Mouse (Mus musculus) CH12F3 (cell line): ENCODE data around the gene Gm20388.

Experiments used
- in situ Hi-C: fragments of 300-500 bp; cut with MboI; formaldehyde crosslinking; loops from 2 replicates; pipeline ENCODE4 v1.14.3; 2020; ENCODE audit warnings: low sequenced_read_pairs

Gm20388 gene

DNA sequence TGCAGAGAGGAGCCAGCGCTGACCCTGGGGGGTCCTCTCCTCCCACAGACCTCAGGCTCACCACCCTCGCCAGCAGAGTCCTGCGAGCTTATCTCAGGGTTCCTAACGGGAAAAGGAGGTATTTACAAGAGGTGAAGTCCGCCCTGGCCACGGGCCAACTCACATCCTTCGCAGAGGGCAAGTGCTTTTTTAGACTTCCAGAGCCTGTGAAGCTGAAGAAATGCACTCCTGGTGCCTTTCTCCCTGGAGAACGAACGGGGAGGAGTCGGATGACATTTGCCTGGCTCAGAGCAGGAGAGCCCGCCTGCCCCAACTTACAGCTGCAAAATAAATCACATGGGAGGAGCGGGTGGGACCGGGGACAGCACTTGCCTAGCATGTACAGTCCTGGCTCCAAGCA, 1117.1 kb downstream of the Gm20388 start:
- in situ Hi-C loops = no loop called here

DNA sequence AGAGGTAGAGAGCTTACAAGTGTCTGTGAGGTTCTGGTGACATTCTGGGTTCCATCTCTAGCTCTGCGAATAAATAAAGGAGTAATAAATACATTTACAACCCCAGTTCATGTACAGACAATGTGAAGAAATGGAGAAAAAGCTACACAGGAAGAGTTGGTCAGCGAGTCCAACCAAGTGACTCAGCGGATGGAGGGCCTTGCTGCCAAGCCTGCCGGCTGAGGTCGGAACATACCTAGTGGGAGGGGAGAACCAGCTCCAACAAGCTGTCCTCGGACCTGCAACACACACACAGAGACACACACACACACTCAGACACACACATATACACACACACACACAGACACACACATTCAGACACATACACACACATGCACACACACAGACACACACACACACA, 1118.4 kb downstream of the Gm20388 start:
- in situ Hi-C loops = no loop called here

GRCm38 (mm10) chr8:121030496-121031040, 1119.9 kb downstream of the Gm20388 start:
- in situ Hi-C loops = no loop called here

DNA sequence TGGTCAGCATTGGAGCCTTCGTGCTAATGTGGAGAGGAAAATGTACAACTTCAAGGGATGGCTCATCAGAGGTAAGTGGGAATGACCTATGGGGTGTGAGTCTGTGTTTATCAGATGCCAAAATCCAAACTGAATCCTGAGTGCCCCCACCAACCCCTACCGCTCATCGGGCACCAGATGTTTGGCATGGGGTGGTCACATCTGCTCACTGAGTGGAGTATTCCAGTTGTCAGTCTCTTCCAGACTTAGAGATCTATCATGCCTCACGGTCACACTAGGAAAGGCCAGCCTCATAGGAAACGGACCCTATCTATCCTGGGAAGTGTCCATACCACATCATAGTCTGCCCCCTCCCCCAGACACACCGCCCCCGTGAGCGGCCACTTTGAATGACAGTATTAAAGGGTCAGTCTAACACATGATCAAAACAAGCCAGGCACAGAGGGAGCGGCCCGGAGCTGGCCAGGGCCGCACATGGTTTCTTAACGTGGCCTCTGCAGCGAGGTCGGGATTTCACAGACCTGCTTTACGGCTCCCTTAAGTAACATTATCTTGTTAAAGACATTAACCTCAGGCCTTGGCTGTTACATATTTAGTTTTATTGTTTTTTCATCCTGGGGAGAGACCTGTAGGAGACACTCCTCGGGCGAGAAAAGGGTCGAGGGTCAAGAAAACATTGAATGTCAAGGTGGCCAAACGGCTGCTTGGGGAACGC, 1122.8 kb downstream of the Gm20388 start:
- in situ Hi-C loops = no loop called here

GRCm38 (mm10) chr8:121035611-121036010, 1125.0 kb downstream of the Gm20388 start:
- in situ Hi-C loops = no loop called here

GRCm38 (mm10) chr8:121043719-121044440, 1133.2 kb downstream of the Gm20388 start:
- in situ Hi-C loops = no loop called here

DNA sequence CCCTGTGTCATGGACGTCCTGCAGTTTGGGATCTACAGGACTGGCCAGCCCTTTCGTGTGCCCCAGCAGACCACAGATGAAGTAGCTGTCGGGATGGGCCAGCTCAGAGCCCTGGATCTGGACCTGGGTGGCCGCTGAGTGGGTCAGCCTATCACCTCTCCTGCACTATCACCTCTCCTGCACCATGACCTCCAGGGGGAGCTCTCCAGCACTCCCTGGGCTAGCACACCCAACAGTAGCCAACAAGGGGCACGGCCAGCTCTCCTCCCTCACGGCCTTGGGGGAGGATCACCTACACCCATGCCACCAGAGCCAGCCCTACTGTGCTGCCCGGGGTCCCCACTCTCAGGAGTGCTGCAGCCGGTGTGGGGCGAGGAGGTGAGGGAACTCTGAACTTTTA, 1136.8 kb downstream of the Gm20388 start:
- in situ Hi-C loops = no loop called here

DNA sequence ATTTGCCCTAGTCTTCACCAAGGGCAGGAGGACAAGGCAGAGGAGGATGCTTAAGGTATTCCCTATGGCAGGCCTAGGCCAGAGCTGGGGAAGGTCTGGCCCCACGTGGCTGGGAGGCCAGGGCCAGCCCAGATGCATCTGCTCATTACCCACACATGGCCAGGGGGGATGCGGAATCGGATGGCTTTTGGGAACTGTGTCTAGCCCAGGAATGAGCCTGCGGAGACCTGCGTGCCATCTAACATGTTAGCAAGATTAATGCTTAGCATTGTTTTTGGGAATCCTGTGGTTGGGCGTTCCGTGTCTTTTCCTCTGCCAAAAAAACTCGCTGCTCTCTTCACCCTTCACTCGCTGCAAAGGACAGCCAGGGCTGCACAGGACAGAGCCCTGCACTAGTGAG, 1147.4 kb downstream of the Gm20388 start:
- in situ Hi-C loops = no loop called here

GRCm38 (mm10) chr8:121059098-121059497, 1148.5 kb downstream of the Gm20388 start:
- in situ Hi-C loops = no loop called here

- in situ Hi-C loops = no loop called here
These were observed 1151.9 kb downstream of the Gm20388 start for GRCm38 (mm10) chr8:121062521-121062920.

GRCm38 (mm10) chr8:121063649-121064048, 1153.0 kb downstream of the Gm20388 start:
- in situ Hi-C loops = no loop called here

DNA sequence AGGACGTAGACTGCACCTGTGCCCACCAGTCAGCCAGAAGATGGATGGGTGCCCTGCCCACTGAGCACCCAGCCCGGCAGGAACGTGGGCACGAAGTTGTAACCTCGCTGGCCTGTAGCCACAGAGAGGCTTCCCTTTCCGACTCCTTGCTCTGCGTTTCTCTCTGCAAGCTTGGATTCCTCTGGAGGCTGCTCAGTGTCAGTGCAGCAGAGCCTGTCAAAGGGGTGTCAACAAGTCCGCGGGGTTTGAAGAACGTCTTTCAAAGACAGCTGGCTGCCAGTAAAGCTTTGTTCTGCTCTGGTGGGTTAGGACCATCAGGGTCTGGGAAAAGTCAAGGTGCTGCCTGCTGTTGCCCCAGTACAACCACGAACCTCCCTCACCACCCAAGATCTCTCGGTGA, 1160.8 kb downstream of the Gm20388 start:
- in situ Hi-C loops = no loop called here

DNA sequence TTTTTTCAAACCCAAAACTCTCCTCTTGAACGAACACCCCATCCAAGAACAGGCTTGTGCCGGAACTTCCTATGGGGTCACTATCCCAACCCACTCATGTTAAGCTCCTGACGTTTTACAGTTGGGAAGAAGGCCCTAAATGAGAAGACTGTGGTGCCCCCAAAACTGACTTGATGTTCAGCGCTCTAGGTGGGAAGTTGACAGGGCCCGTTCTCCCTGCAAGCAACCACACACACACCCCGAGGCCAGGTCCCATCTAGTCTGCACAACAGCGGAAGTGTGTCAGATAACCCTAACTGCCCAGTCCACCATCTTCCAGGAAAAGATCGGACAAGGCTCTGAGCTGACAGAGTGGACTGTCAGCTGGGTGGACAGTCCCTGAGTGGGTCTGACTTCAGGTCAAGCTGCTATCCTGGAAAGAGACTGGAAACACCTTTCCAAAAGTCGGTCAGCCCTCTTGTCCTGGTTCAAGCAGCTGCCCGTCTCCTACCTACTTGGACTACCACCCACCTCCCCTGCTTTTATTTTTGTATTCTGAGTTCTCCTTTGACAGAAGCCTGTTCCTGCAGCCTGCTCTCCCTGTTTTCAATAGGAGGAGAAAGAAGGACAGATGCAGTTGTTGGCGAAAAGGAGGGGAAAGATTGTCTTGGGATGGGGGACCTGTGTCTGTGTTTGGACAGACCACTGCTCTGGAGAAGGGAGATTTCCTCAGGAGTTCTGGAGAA, 1161.9 kb downstream of the Gm20388 start:
- in situ Hi-C loops = no loop called here

DNA sequence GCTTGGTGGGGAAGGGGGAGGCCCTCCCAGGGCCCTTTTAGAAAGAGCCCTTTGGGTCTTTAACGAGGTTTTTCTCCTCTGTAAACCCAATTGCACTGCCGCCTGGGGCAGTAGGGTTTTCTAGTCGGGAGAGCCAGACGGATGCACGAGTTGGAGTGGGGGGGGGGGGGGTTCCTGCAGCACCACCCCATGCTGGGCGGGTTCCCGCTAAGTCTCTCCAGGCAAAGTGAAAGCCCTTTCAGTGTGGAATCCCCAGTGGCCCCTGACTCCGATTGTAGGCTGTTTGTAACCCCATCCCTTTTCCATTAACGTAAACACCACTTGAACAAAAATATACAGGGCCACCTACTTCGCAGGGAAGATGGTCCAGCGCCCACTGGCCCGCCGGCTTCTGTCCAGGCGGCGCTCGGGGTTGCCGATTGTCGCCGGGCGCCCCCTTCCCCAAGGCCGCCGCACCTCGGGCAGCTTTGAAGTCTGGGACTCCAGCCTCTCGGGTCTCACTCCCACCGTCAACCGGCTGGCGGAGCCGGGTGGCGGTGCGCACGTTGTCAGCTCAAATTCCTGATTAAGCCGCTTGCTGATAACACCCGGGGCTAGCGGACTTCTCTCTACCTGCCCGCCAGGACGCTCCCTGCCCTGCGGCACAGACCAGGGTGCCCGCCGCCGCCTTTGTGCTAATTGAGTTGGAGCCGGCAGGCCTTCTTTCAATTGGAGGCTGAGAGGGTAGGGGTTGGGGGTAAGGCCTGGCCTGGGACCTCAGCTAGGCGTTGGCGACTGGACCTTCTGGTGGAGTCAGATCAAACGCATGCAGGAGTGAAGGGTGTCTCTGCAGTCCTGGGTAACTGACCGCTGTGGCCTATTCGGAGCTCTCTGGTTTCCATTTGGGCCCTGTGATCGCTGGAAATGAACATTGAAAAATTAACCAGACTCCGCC, 1162.8 kb downstream of the Gm20388 start:
- in situ Hi-C loops = no loop called here

DNA sequence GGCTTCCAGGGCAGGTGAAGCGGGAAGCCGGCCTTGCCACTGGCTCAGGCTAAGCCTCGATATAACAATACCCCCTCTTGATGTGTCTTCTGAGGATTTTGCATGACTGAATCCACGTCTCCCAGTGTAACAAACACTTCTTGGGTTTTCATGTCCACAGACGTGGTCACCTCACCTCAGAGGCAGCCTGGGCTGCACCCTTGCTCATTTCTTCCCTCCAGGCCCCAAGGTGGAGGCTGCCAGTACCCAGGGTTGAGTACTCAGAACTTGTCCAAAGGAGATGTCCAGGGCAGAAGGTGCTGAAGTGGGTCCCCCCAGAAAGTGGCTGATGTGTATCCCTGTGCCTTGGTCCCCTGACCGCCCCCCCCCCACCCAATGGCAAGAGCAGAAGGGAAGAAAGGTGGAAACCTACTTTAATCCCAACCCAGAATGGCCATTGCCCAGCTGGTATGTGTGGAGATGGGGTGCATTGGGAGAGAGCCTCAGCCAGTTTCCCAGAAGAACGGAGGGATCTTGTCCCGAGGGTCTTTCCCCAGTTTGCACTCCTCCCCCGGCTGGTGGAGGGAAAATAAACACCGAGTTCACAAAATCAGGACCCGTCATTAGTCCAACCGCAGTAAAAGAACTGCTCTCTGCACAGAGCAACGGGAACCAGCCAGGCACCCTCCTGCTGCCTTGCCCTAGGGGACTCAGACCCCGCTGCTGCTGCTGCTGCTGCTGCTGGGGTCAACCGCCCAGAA, 1163.6 kb downstream of the Gm20388 start:
- in situ Hi-C loops = no loop called here

GRCm38 (mm10) chr8:121074848-121075145, 1164.2 kb downstream of the Gm20388 start:
- in situ Hi-C loops = no loop called here

GRCm38 (mm10) chr8:121075936-121076335, 1165.3 kb downstream of the Gm20388 start:
- in situ Hi-C loops = no loop called here

DNA sequence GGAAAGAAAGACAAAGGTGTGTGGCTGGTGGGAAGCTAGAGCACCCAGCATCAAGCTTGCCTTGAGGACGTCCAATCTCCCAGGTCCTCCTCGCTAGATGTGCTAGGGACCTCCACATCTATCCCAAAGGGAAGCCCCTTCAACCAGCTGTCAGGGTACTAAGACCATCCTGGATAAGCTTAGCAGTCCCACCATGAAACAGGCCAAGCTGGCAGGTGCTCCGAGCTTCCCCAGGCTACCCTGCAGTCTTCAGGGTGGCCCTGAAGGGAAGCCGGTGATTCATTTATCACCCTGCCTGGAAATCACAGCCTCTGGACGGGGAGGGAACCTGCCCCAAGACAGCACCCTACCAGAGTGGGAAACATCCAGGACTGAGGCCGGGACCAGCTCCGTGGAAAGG, 1165.9 kb downstream of the Gm20388 start:
- in situ Hi-C loops = no loop called here

DNA sequence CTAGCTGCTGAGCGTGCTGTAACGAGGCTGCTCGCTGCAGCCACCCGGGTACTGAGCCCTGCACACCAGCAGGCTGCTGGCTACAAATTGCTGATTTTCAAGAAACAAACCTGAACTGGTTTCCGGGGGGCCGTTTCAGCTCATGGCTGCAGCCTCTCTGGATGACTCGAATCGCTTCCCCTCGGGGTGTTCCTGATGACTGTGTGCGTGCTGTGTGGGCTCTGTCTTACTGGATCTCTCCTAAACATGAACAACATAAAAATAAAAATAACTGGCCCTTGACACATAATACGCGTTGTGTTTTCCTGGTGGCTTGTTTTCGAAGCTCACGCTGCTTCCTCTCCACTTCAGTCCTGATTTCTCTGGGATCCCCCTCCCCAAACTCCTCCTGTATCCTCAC, 1168.1 kb downstream of the Gm20388 start:
- in situ Hi-C loops = no loop called here

GRCm38 (mm10) chr8:121079201-121079600, 1168.6 kb downstream of the Gm20388 start:
- in situ Hi-C loops = no loop called here
